Mouse (Mus musculus): ENCODE measurements around the gene Dnajc22. TPM values are rescaled to one million over a fixed set of nuclear protein-coding genes. Genes with fewer than 3 reads are reported as not detected.
A peak's percentile ranks its signal among the peaks of the same experiment; 100 is the strongest.
"Not testable (repeated sequence)": the region's sequence is repeated elsewhere in the genome, so short reads cannot be mapped to it uniquely, and the experiment has no call there.

Dnajc22 gene
- polyA plus RNA-seq (2015; fragmentation: Nextera tagmentation; extraction: Ambion mirVana), result 14.1 TPM in 2 replicates

DNA sequence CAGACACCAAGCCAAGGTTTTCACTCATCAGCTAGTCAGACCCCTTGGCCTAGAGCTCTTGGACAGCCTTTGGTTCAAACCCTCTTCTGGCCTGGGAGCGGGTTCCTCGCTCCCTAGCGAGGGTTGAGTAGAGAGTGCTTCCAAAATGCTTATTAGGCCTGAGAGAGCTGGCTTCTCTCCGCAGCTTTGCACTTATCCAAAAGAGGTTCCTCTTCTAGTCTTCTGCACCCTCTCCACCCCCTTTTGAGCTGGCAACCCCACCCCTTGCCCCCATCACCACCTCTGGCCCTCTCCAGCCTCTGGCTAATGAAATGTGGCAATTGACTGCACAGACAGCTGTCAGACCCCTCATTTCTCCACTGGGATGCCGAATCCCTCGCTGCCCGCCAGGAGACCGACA is at the start of gene Dnajc22:
Dnajc22 (plus strand) TSS at position 301 of the 400 bp plus-strand sequence.
- Histone ChIP-seq H3K9me3 (replicated peaks; ENCODE audit: control insufficient read depth, low read length) (no peaks in the 10 kb centered on the region), H3K4me3 (replicated peaks; ENCODE audit: low read length) (peak within 1 kb of the TSS; percentile 48), H3K4me1 (ENCODE audit: control insufficient read depth, insufficient read depth, low read length) (peaks cover 28% of the 10 kb centered on the region), H3K36me3 (ENCODE audit: control insufficient read depth, insufficient read depth, low read length) (no peaks in the 10 kb centered on the region), H3K9ac (ENCODE audit: low read length) (peak within 1 kb of the TSS; percentile 60), H3K4me2 (ENCODE audit: low read depth, low read length) (peak within 1 kb of the TSS; percentile 74), H3K27ac (ENCODE audit: low read length) (no peak within 1 kb of the TSS), H3K27me3 (ENCODE audit: control insufficient read depth, insufficient read depth, low read length) (peaks cover 91% of the 10 kb centered on the region)
- WGBS, result 51% methylated on average over 8 of the region's 8 CpGs
- ATAC-seq (ENCODE audit: insufficient read depth, low FRiP score), result no peak

DNA sequence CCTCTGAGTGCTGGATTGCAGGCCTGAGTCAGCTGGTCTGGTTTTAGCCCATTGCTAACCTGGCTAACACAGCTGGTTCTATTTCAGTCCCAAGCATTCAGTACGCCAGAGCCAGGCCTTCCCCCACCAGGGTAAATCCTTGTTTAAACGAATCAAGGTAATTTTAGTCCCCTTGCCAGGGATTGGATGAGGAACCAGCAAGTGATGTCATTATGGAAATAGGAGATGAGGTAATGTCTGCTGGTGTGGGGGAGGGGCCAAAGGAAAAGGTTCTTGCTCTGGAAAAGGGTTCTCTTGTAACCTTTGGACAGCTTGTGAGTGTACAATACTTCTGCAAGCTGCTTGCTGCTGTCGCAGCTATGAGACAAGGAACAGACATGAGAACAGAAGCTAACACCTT is 48.1 kb upstream of the Dnajc22 start:
- no peak overlapping the region for H3K4me2 ChIP-seq (ENCODE audit: low read depth, low read length)
- 34% methylated on average over 3 of the region's 3 CpGs for WGBS
- no peaks in the 10 kb centered on the region for H3K36me3 ChIP-seq (ENCODE audit: control insufficient read depth, insufficient read depth, low read length)
- no peak overlapping the region for H3K9ac ChIP-seq (ENCODE audit: low read length)
- 0 out of 2 replicates have a peak, but pooled peaks have one; percentile 6 for ATAC-seq (ENCODE audit: insufficient read depth, low FRiP score)
- H3K27ac ChIP-seq (ENCODE audit: low read length), result no peak overlapping the region
- peaks cover 6% of the 10 kb centered on the region for H3K4me1 ChIP-seq (ENCODE audit: control insufficient read depth, insufficient read depth, low read length)
- no peaks in the 10 kb centered on the region for H3K27me3 ChIP-seq (ENCODE audit: control insufficient read depth, insufficient read depth, low read length)
- H3K9me3 ChIP-seq (replicated peaks; ENCODE audit: control insufficient read depth, low read length), result no peaks in the 10 kb centered on the region
- H3K4me3 ChIP-seq (replicated peaks; ENCODE audit: low read length), result no peak overlapping the region

DNA sequence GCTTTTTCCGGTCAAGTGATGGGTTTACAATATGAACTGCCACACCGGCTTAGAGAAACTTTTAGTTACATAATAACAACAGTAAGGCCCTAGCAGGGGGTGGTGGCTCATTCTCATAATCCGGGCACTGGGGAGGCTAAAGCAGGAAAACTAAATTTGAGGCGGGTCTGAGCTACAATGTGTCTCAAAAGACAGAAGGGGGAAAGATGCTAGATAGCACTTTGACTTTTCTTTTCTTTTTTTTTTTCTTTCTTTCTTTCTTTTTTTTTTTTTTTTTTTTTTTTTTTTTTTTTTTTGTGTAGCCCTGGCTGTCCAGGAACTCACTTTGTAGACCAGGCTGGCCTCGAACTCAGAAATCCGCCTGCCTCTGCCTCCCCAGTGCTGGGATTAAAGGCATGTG is 47.2 kb upstream of the Dnajc22 start:
- not testable (repeated sequence) for H3K27me3 ChIP-seq (ENCODE audit: control insufficient read depth, insufficient read depth, low read length); H3K9ac ChIP-seq (ENCODE audit: low read length); H3K4me3 ChIP-seq (replicated peaks; ENCODE audit: low read length); H3K9me3 ChIP-seq (replicated peaks; ENCODE audit: control insufficient read depth, low read length); H3K36me3 ChIP-seq (ENCODE audit: control insufficient read depth, insufficient read depth, low read length); ATAC-seq (ENCODE audit: insufficient read depth, low FRiP score); H3K4me2 ChIP-seq (ENCODE audit: low read depth, low read length); H3K27ac ChIP-seq (ENCODE audit: low read length); H3K4me1 ChIP-seq (ENCODE audit: control insufficient read depth, insufficient read depth, low read length)
- 81% methylated on average over 6 of the region's 6 CpGs for WGBS

DNA sequence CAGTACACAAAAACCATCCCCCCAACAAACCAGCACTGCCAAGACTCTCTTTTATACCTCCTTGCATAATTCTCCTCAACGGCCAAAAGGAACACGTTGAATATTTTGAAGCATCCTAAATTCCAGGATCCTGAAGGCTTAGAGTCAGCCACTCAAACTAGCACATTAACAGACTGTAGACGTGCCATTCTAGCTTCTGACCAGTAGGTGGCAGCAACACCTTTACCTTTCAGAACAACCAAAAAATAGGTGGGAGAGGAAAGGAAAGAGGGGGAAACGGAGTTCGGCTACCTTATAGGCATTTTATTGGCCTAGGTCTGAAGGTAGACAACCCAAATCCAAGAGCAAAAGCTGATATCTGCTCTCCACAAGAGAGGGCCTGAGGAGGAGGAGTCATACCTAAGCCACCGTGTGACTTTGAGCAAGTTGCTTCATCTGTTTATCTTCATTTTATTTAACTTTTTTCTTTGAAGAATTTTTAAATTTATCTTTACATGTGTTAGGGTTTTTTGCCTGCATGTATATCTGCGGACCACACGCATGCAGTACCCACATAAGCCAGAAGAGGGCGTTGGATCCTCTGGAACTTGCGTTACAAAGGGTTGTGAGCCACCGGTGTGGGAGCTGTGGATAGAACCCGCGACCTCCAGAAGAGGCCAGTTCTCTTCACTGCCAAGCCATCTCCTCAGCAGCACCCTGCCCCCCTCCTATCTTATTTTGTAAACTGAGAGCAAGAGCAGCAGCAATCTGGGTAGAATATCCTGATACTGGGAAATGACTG is 43.3 kb upstream of the Dnajc22 start:
- Histone ChIP-seq H3K9me3 (replicated peaks; ENCODE audit: control insufficient read depth, low read length) (no peaks in the 10 kb centered on the region), H3K4me3 (replicated peaks; ENCODE audit: low read length) (no peak overlapping the region), H3K9ac (ENCODE audit: low read length) (no peak overlapping the region), H3K36me3 (ENCODE audit: control insufficient read depth, insufficient read depth, low read length) (no peaks in the 10 kb centered on the region), H3K4me2 (ENCODE audit: low read depth, low read length) (no peak overlapping the region), H3K27me3 (ENCODE audit: control insufficient read depth, insufficient read depth, low read length) (peaks cover 18% of the 10 kb centered on the region), H3K4me1 (ENCODE audit: control insufficient read depth, insufficient read depth, low read length) (no peaks in the 10 kb centered on the region), H3K27ac (ENCODE audit: low read length) (no peak overlapping the region)
- WGBS, result 24% methylated on average over 13 of the region's 13 CpGs
- no peak for ATAC-seq (ENCODE audit: insufficient read depth, low FRiP score)

DNA sequence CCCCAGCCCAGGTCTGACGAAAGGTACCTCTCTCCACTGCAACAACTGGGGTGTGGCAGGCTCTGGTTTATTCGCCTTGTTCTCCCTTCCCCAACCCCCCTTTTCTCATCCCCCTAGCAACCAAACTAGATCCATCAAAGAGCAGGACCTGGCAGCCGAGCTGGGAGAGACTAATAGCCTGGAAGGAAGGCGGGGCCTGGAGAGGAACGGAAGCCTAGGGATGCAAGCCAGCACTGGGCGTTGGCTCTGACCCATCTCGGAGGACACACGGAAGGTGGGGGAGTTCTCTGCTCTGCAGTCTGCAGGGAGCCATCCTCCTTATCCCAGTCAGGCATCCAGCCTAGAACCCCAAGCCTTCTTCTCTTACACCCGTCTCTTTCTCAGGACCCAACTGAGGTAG is 39.6 kb upstream of the Dnajc22 start:
- Histone ChIP-seq H3K27me3 (ENCODE audit: control insufficient read depth, insufficient read depth, low read length) (peaks cover 54% of the 10 kb centered on the region), H3K4me2 (ENCODE audit: low read depth, low read length) (no peak overlapping the region), H3K4me3 (replicated peaks; ENCODE audit: low read length) (no peak overlapping the region), H3K4me1 (ENCODE audit: control insufficient read depth, insufficient read depth, low read length) (peaks cover 13% of the 10 kb centered on the region), H3K36me3 (ENCODE audit: control insufficient read depth, insufficient read depth, low read length) (no peaks in the 10 kb centered on the region), H3K9me3 (replicated peaks; ENCODE audit: control insufficient read depth, low read length) (no peaks in the 10 kb centered on the region), H3K9ac (ENCODE audit: low read length) (0 out of 2 replicates have a peak overlapping the region, but pooled peaks have one; percentile 11), H3K27ac (ENCODE audit: low read length) (no peak overlapping the region)
- 10% methylated on average over 9 of the region's 9 CpGs for WGBS
- ATAC-seq (ENCODE audit: insufficient read depth, low FRiP score), result 0 out of 2 replicates have a peak, but pooled peaks have one; percentile 49

DNA sequence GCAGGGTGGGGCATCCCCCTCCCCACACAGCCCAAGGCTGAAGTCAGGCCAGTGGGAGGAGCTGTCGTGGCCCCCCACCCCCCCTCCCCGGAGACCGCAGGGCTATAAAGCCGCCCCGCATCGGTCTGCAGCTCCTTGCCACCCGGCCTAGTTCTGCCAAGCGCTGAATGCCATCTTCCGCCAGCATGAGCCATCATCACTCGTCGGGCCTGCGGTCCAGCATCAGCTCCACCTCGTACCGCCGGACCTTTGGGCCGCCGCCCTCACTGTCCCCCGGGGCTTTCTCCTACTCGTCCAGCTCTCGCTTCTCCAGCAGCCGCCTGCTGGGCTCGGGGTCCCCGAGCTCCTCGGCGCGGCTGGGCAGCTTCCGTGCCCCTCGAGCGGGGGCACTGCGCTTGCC is 37.9 kb upstream of the Dnajc22 start, which contains the start of gene Prph:
Prph (plus strand) TSS at position 135 of the 400 bp plus-strand sequence.
- Histone ChIP-seq H3K27ac (ENCODE audit: low read length) (no peak within 1 kb of the TSS), H3K36me3 (ENCODE audit: control insufficient read depth, insufficient read depth, low read length) (no peaks in the 10 kb centered on the region), H3K4me1 (ENCODE audit: control insufficient read depth, insufficient read depth, low read length) (peaks cover 13% of the 10 kb centered on the region), H3K9ac (ENCODE audit: low read length) (peak within 1 kb of the TSS; percentile 60), H3K27me3 (ENCODE audit: control insufficient read depth, insufficient read depth, low read length) (peaks cover 61% of the 10 kb centered on the region), H3K4me2 (ENCODE audit: low read depth, low read length) (peak within 1 kb of the TSS; percentile 63), H3K9me3 (replicated peaks; ENCODE audit: control insufficient read depth, low read length) (no peaks in the 10 kb centered on the region), H3K4me3 (replicated peaks; ENCODE audit: low read length) (peak within 1 kb of the TSS; percentile 30)
- WGBS, result 2% methylated on average over 30 of the region's 30 CpGs
- no peak for ATAC-seq (ENCODE audit: insufficient read depth, low FRiP score)

DNA sequence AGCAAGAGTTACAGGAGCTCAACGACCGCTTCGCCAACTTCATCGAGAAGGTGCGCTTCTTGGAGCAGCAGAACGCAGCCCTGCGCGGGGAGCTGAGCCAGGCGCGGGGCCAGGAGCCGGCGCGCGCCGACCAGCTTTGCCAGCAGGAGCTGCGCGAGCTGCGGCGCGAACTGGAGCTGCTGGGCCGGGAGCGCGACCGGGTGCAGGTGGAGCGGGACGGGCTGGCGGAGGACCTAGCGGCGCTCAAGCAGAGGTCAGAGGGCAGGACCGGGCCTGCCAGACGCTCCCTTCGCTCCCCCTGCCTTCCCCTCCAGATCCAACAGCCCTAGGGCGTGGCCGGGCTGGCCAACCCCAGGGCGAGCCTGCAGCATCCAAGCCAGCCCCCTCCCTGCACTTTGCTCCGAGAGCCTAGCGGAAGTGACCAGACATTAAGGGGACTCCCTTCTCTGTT is 37.4 kb upstream of the Dnajc22 start:
- Histone ChIP-seq H3K9me3 (replicated peaks; ENCODE audit: control insufficient read depth, low read length) (no peaks in the 10 kb centered on the region), H3K27ac (ENCODE audit: low read length) (no peak overlapping the region), H3K4me3 (replicated peaks; ENCODE audit: low read length) (peak overlapping the region; percentile 30), H3K9ac (ENCODE audit: low read length) (peak overlapping the region; percentile 60; the same call in 1 of the 2 replicates), H3K27me3 (ENCODE audit: control insufficient read depth, insufficient read depth, low read length) (peaks cover 58% of the 10 kb centered on the region), H3K36me3 (ENCODE audit: control insufficient read depth, insufficient read depth, low read length) (no peaks in the 10 kb centered on the region), H3K4me2 (ENCODE audit: low read depth, low read length) (peak overlapping the region; percentile 63), H3K4me1 (ENCODE audit: control insufficient read depth, insufficient read depth, low read length) (peaks cover 13% of the 10 kb centered on the region)
- WGBS, result under 1% methylated on average over 36 of the region's 37 CpGs
- ATAC-seq (ENCODE audit: insufficient read depth, low FRiP score), result peak; percentile 49; the same call in 1 of the 2 replicates

DNA sequence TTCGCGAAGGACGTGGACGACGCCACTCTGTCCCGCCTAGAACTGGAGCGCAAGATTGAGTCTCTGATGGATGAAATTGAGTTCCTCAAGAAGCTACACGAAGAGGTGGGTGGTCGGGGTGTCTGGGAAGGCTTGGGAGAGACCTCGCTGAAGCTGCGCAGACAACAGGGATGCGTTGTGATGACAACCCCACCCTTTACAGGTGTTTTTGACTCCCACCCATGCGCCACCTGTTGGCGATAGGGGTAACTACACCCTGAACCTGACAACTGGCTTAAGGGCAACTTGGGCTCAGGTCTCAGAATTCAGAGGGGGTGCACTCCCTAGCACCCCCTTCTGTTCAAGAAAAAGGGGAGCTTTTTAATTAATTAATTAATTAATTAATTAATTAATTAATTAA is 36.6 kb upstream of the Dnajc22 start:
- H3K27me3 ChIP-seq (ENCODE audit: control insufficient read depth, insufficient read depth, low read length), result peaks cover 58% of the 10 kb centered on the region
- 0 out of 2 replicates have a peak overlapping the region, but pooled peaks have one; percentile 30 for H3K4me3 ChIP-seq (replicated peaks; ENCODE audit: low read length)
- H3K4me1 ChIP-seq (ENCODE audit: control insufficient read depth, insufficient read depth, low read length), result peaks cover 13% of the 10 kb centered on the region
- no peak overlapping the region for H3K27ac ChIP-seq (ENCODE audit: low read length)
- H3K9me3 ChIP-seq (replicated peaks; ENCODE audit: control insufficient read depth, low read length), result no peaks in the 10 kb centered on the region
- H3K9ac ChIP-seq (ENCODE audit: low read length), result 0 out of 2 replicates have a peak overlapping the region, but pooled peaks have one; percentile 32
- ATAC-seq (ENCODE audit: insufficient read depth, low FRiP score), result no peak
- H3K4me2 ChIP-seq (ENCODE audit: low read depth, low read length), result peak overlapping the region; percentile 63
- WGBS, result 9% methylated on average over 14 of the region's 14 CpGs
- no peaks in the 10 kb centered on the region for H3K36me3 ChIP-seq (ENCODE audit: control insufficient read depth, insufficient read depth, low read length)

DNA sequence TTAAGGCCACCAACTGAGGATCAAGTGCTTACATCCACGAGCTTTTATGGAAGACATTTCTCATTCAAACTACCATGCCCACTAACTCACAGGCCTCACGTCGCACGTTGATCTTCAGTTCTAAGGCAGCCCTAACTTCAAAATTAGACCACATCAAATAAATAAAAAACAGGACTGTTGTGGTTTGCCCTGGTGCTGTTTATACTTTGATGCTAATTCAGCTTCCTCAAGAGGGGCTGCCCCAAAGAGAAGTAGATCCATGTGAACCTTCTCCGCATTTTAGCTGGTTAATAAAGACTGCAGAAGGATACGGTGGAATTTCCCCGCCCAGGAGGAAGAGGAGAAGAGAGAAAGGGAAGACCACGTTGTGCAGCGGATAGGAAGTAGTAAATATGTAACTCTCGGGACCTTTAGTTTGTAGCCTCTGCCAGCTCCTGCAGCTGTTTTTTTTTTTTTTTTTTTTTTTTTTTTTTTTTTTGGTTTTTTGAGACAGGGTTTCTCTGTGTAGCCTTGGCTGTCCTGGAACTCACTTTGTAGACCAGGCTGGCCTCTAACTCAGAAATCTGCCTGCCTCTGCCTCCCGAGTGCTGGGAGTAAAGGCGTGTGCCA is 27.3 kb upstream of the Dnajc22 start:
- no peak overlapping the region for H3K27ac ChIP-seq (ENCODE audit: low read length)
- H3K4me3 ChIP-seq (replicated peaks; ENCODE audit: low read length), result no peak overlapping the region
- no peak overlapping the region for H3K9ac ChIP-seq (ENCODE audit: low read length)
- H3K27me3 ChIP-seq (ENCODE audit: control insufficient read depth, insufficient read depth, low read length), result no peaks in the 10 kb centered on the region; the same call in 1 of the 2 replicates
- 73% methylated on average over 12 of the region's 12 CpGs for WGBS
- no peaks in the 10 kb centered on the region for H3K4me1 ChIP-seq (ENCODE audit: control insufficient read depth, insufficient read depth, low read length)
- H3K4me2 ChIP-seq (ENCODE audit: low read depth, low read length), result no peak overlapping the region
- H3K9me3 ChIP-seq (replicated peaks; ENCODE audit: control insufficient read depth, low read length), result no peaks in the 10 kb centered on the region
- H3K36me3 ChIP-seq (ENCODE audit: control insufficient read depth, insufficient read depth, low read length), result no peaks in the 10 kb centered on the region
- no peak for ATAC-seq (ENCODE audit: insufficient read depth, low FRiP score)

All from stomach, embryonic 16.5 days (tissue).